8 mouse cellular contexts compared by ENCODE assay signal in genomic region chr7:129506894-129507293, GRCm38 (mm10).
DNase-seq lines count a peak whose midpoint lies in the region; ATAC-seq and TF ChIP-seq lines count a peak whose summit lies in the region.

No protein-coding gene starts in this region.

- H3K9me3 ChIP-seq in hindbrain, postnatal 0 days (ENCODE audit: low read length) = no peaks in the 10 kb centered on the region

- H3K9ac ChIP-seq in hindbrain, postnatal 0 days (replicated peaks; ENCODE audit: low read length) = no peak overlapping the region

- ATAC-seq in hindbrain, postnatal 0 days = 0 out of 2 replicates have a peak, but pooled peaks have one; percentile 32

- DNase-seq in cerebellum, adult 18-20 months = peak; percentile 14 to 17
- no peak for DNase-seq in cerebellum, adult 9-11 months
- peak; percentile 61 for DNase-seq in layer of hippocampus, adult 9-10 months (ENCODE audit: low spot score)
- DNase-seq in layer of hippocampus, adult 8-10 months (ENCODE audit: low spot score in 2 of 2) = no peak
- DNase-seq in Muller cell, postnatal 12 days (ENCODE audit: inconsistent ontology term) = peak; percentile 24
- DNase-seq in hindbrain, postnatal 0 days (ENCODE audit: low spot score) = peak; percentile 91
- no peak for DNase-seq in spleen, postnatal 36 days (ENCODE audit: low spot score in 2 of 2)
- no peak for DNase-seq in frontal cortex, postnatal 10 days (ENCODE audit: low spot score in 2 of 2)

- no peaks in the 10 kb centered on the region for H3K4me1 ChIP-seq in hindbrain, postnatal 0 days (ENCODE audit: insufficient read depth, low read length)

- no peak overlapping the region for H3K4me3 ChIP-seq in hindbrain, postnatal 0 days (ENCODE audit: low read length)

- WGBS in hindbrain, postnatal 0 days = 25% methylated on average over 2 of the region's 2 CpGs

- TF ChIP-seq CTCF in hindbrain, postnatal 0 days (IDR thresholded peaks at IDR 0.05; ENCODE audit: low read depth) = peak; percentile 80

- H3K4me2 ChIP-seq in hindbrain, postnatal 0 days (ENCODE audit: low read depth, low read length) = no peak overlapping the region

- H3K36me3 ChIP-seq in hindbrain, postnatal 0 days (ENCODE audit: insufficient read depth, low read length) = no peaks in the 10 kb centered on the region

- no peaks in the 10 kb centered on the region for H3K27me3 ChIP-seq in hindbrain, postnatal 0 days (ENCODE audit: insufficient read depth, low read length)

- H3K27ac ChIP-seq in hindbrain, postnatal 0 days = no peak overlapping the region

Comparison
In these comparisons a context has a peak if more than half of its experiments do, and no peak if none do; other contexts are left out.
1. DNase-seq: peak in cerebellum, adult 18-20 months (2 of 2), layer of hippocampus, adult 9-10 months (single experiment), Muller cell, postnatal 12 days (single experiment) and hindbrain, postnatal 0 days (single experiment); none in cerebellum, adult 9-11 months (single experiment), layer of hippocampus, adult 8-10 months (0 of 2), spleen, postnatal 36 days (0 of 2) and frontal cortex, postnatal 10 days (0 of 2).